Mouse (Mus musculus) CH12.LX (cell line): Measurements from ENCODE around the gene Aaas. TPM values are rescaled to one million over a fixed set of nuclear protein-coding genes. Genes with fewer than 3 reads are reported as not detected.

Experiments used
- DNase-seq: peaks from one replicate; pipeline ENCODE4 v3.0.0-alpha.2; 2013; ENCODE audit errors: extremely low read depth
- H3K27ac ChIP-seq: 2 replicates; pipeline ENCODE4 v1.5.1; 2012; ENCODE audit warnings: low read depth, mild to moderate bottlenecking, control low read depth, moderate library complexity; ENCODE audit not compliant: insufficient read depth
- H3K27me3 ChIP-seq: replicated peaks from 2 replicates; pipeline ENCODE3; 2012; ENCODE audit warnings: inconsistent platforms
- H3K36me3 ChIP-seq, 2 experiments: replicated peaks in 1 of 2; 2 replicates each; pipeline versions ENCODE3 to v1.6.1; 2012; ENCODE audit warnings: inconsistent platforms in 1 of 2, low read length in 1 of 2, mild to moderate bottlenecking in 1 of 2, mixed read lengths in 1 of 2, moderate library complexity in 1 of 2; ENCODE audit not compliant: control insufficient read depth in 1 of 2, insufficient read depth in 1 of 2
- H3K4me1 ChIP-seq, 2 experiments: 2 replicates each; pipeline ENCODE4 v1.6.1; 2012; ENCODE audit warnings: inconsistent platforms in 1 of 2, moderate library complexity in 1 of 2; ENCODE audit not compliant: insufficient read depth in 2 of 2, control insufficient read depth in 1 of 2
- H3K4me2 ChIP-seq: 2 replicates; pipeline ENCODE4 v1.6.1; 2012; ENCODE audit warnings: low read depth, mild to moderate bottlenecking, control low read depth; ENCODE audit not compliant: poor library complexity, insufficient read depth, severe bottlenecking
- H3K4me3 ChIP-seq, 3 experiments: fragments of 150-350 bp in 1 of 3; sonication (generic) in 1 of 3; replicated peaks in 1 of 3; 2 replicates each; pipeline versions ENCODE3 to v1.5.1; 2011 to 2012; ENCODE audit warnings: low read depth in 2 of 3, low read length in 2 of 3, mild to moderate bottlenecking in 2 of 3, moderate library complexity in 2 of 3, control low read depth in 1 of 3, improper control_type of control experiment in 1 of 3, inconsistent platforms in 1 of 3, mixed read lengths in 1 of 3; ENCODE audit not compliant: poor library complexity in 1 of 3
- H3K79me2 ChIP-seq: replicated peaks from 2 replicates; pipeline ENCODE4 v1.6.1; 2012; ENCODE audit warnings: mild to moderate bottlenecking, moderate library complexity; ENCODE audit not compliant: control insufficient read depth, poor library complexity, insufficient read depth, severe bottlenecking; ENCODE audit errors: extremely low read depth
- H3K9ac ChIP-seq: 2 replicates; pipeline ENCODE4 v1.6.1; 2012; ENCODE audit warnings: low read depth, mild to moderate bottlenecking, control low read depth, moderate library complexity; ENCODE audit not compliant: insufficient read depth
- H3K9me3 ChIP-seq: replicated peaks from 2 replicates; pipeline ENCODE3; 2012; ENCODE audit warnings: low read length, inconsistent platforms, mixed read lengths
- BHLHE40 ChIP-seq: IDR thresholded peaks from 2 replicates; pipeline ENCODE4 v1.6.1; 2011; ENCODE audit warnings: mild to moderate bottlenecking, low read depth, low read length, improper control_type of control experiment
- CHD1 ChIP-seq: IDR thresholded peaks from 2 replicates; pipeline ENCODE4 v1.6.1; 2012; ENCODE audit warnings: low read depth, low read length, improper control_type of control experiment, inconsistent platforms
- CHD2 ChIP-seq: IDR thresholded peaks from 2 replicates; pipeline ENCODE4 v1.6.1; 2011; ENCODE audit warnings: low read length, improper control_type of control experiment
- CTCF ChIP-seq, 2 experiments: IDR thresholded peaks in 1 of 2; conservative IDR thresholded peaks in 1 of 2; 2 replicates each; pipeline ENCODE4 v1.5.1; 2011 to 2012; ENCODE audit warnings: low read depth in 2 of 2, low read length in 2 of 2, improper control_type of control experiment in 1 of 2, inconsistent platforms in 1 of 2, mild to moderate bottlenecking in 1 of 2, moderate library complexity in 1 of 2
- E2F4 ChIP-seq: IDR thresholded peaks from 2 replicates; pipeline ENCODE4 v1.6.1; 2011; ENCODE audit warnings: low read depth, low read length, improper control_type of control experiment; ENCODE audit not compliant: insufficient replicate concordance
- ELF1 ChIP-seq: IDR thresholded peaks from 2 replicates; pipeline ENCODE4 v1.6.1; 2014; ENCODE audit warnings: low read depth, mild to moderate bottlenecking, inconsistent platforms, low read length, improper control_type of control experiment
- EP300 ChIP-seq: IDR thresholded peaks from 2 replicates; pipeline ENCODE4 v1.6.1; 2011; ENCODE audit warnings: low read length, improper control_type of control experiment
- ETS1 ChIP-seq: conservative IDR thresholded peaks from 2 replicates; pipeline ENCODE4 v1.6.1; 2012; ENCODE audit warnings: low read depth, mild to moderate bottlenecking, inconsistent platforms, low read length, improper control_type of control experiment, moderate library complexity
- GABPA ChIP-seq: IDR thresholded peaks from 2 replicates; pipeline ENCODE4 v1.6.1; 2012; ENCODE audit warnings: low read depth, low read length, improper control_type of control experiment, inconsistent platforms; ENCODE audit not compliant: insufficient replicate concordance
- HCFC1 ChIP-seq: IDR thresholded peaks from 2 replicates; pipeline ENCODE4 v1.6.1; 2012; ENCODE audit warnings: low read depth, mild to moderate bottlenecking, inconsistent platforms, low read length, improper control_type of control experiment
- IRF4 ChIP-seq: IDR thresholded peaks from 2 replicates; pipeline ENCODE4 v1.6.1; 2014; ENCODE audit warnings: low read depth, mild to moderate bottlenecking, inconsistent platforms, low read length, improper control_type of control experiment
- JUN ChIP-seq: IDR thresholded peaks from 2 replicates; pipeline ENCODE4 v1.6.1; 2011; ENCODE audit warnings: low read depth, mild to moderate bottlenecking, low read length, improper control_type of control experiment, moderate library complexity; ENCODE audit not compliant: insufficient read depth
- JUND ChIP-seq: conservative IDR thresholded peaks from 2 replicates; pipeline ENCODE4 v1.6.1; 2011; ENCODE audit warnings: low read depth, low read length, improper control_type of control experiment
- KAT2A ChIP-seq: IDR thresholded peaks from 2 replicates; pipeline ENCODE4 v1.6.1; 2012; ENCODE audit warnings: low read length, improper control_type of control experiment, inconsistent platforms; ENCODE audit not compliant: insufficient replicate concordance
- MAFK ChIP-seq: IDR thresholded peaks from 2 replicates; pipeline ENCODE4 v1.6.1; 2011; ENCODE audit warnings: low read length, improper control_type of control experiment; ENCODE audit not compliant: insufficient replicate concordance
- MAX ChIP-seq: IDR thresholded peaks from 2 replicates; pipeline ENCODE4 v1.6.1; 2011; ENCODE audit warnings: low read length, improper control_type of control experiment
- MAZ ChIP-seq: IDR thresholded peaks from 2 replicates; pipeline ENCODE4 v1.6.1; 2012; ENCODE audit warnings: low read depth, mild to moderate bottlenecking, inconsistent platforms, low read length, improper control_type of control experiment, moderate library complexity
- MEF2A ChIP-seq: IDR thresholded peaks from 2 replicates; pipeline ENCODE4 v1.6.1; 2014; ENCODE audit warnings: low read depth, mild to moderate bottlenecking, inconsistent platforms, low read length, improper control_type of control experiment, borderline replicate concordance
- MXI1 ChIP-seq: IDR thresholded peaks from 2 replicates; pipeline ENCODE4 v1.6.1; 2011; ENCODE audit warnings: mild to moderate bottlenecking, low read depth, low read length, improper control_type of control experiment
- MYC ChIP-seq: IDR thresholded peaks from 2 replicates; pipeline ENCODE4 v1.6.1; 2011; ENCODE audit warnings: low read depth, mild to moderate bottlenecking, improper control_type of control experiment, low read length
- NELFE ChIP-seq: IDR thresholded peaks from 2 replicates; pipeline ENCODE4 v1.6.1; 2011; ENCODE audit warnings: low read depth, low read length, improper control_type of control experiment
- NRF1 ChIP-seq: IDR thresholded peaks from 2 replicates; pipeline ENCODE4 v1.6.1; 2014; ENCODE audit warnings: low read depth, mild to moderate bottlenecking, inconsistent platforms, low read length, improper control_type of control experiment, moderate library complexity
- PAX5 ChIP-seq: IDR thresholded peaks from 2 replicates; pipeline ENCODE4 v1.6.1; 2012; ENCODE audit warnings: low read length, inconsistent platforms, mixed read lengths
- POLR2A ChIP-seq: IDR thresholded peaks from 2 replicates; pipeline ENCODE4 v1.6.1; 2011; ENCODE audit warnings: low read depth, mild to moderate bottlenecking, improper control_type of control experiment, low read length
- POLR2AphosphoS2 ChIP-seq: IDR thresholded peaks from 2 replicates; pipeline ENCODE4 v1.6.1; 2011; ENCODE audit warnings: low read depth, low read length, improper control_type of control experiment
- RAD21 ChIP-seq: IDR thresholded peaks from 2 replicates; pipeline ENCODE4 v1.6.1; 2011; ENCODE audit warnings: low read depth, mild to moderate bottlenecking, low read length, improper control_type of control experiment, moderate library complexity
- RCOR1 ChIP-seq: conservative IDR thresholded peaks from 2 replicates; pipeline ENCODE4 v1.6.1; 2012; ENCODE audit warnings: low read depth, mild to moderate bottlenecking, inconsistent platforms, low read length, improper control_type of control experiment
- SIN3A ChIP-seq: IDR thresholded peaks from 2 replicates; pipeline ENCODE4 v1.6.1; 2012; ENCODE audit warnings: low read length, improper control_type of control experiment, inconsistent platforms
- SMC3 ChIP-seq: IDR thresholded peaks from 2 replicates; pipeline ENCODE4 v1.6.1; 2011; ENCODE audit warnings: low read depth, low read length, improper control_type of control experiment
- TBP ChIP-seq: conservative IDR thresholded peaks from 2 replicates; pipeline ENCODE4 v1.6.1; 2011; ENCODE audit warnings: low read depth, low read length, improper control_type of control experiment
- TCF12 ChIP-seq: IDR thresholded peaks from 2 replicates; pipeline ENCODE4 v1.6.1; 2014; ENCODE audit warnings: low read depth, mild to moderate bottlenecking, inconsistent platforms, low read length, improper control_type of control experiment
- UBTF ChIP-seq: IDR thresholded peaks from 2 replicates; pipeline ENCODE4 v1.6.1; 2012; ENCODE audit warnings: low read depth, mild to moderate bottlenecking, inconsistent platforms, low read length, improper control_type of control experiment, moderate library complexity
- USF2 ChIP-seq: conservative IDR thresholded peaks from 2 replicates; pipeline ENCODE4 v1.6.1; 2011; ENCODE audit warnings: low read depth, low read length, improper control_type of control experiment
- ZC3H11A ChIP-seq: IDR thresholded peaks from 2 replicates; pipeline ENCODE4 v1.6.1; 2012; ENCODE audit warnings: low read depth, mild to moderate bottlenecking, inconsistent platforms, low read length, improper control_type of control experiment
- ZKSCAN1 ChIP-seq: IDR thresholded peaks from 2 replicates; pipeline ENCODE4 v1.6.1; 2012; ENCODE audit warnings: low read depth, inconsistent platforms, low read length, improper control_type of control experiment, borderline replicate concordance
- ZMIZ1 ChIP-seq: IDR thresholded peaks from 2 replicates; pipeline ENCODE4 v1.6.1; 2012; ENCODE audit warnings: low read depth, mild to moderate bottlenecking, inconsistent platforms, low read length, improper control_type of control experiment
- ZNF384 ChIP-seq: IDR thresholded peaks from 2 replicates; pipeline ENCODE4 v1.6.1; 2012; ENCODE audit warnings: low read depth, low read length, improper control_type of control experiment, inconsistent platforms
- dilution Hi-C: fragments of 300-500 bp; cut with MboI; formaldehyde crosslinking; loops from 2 replicates; pipeline ENCODE4 v1.14.3; 2020; ENCODE audit warnings: low sequenced_read_pairs; ENCODE audit not compliant: extremely low pct_unique_long_range_greater_than_20kb, extremely low pct_ligation_motif_present
- in situ Hi-C: fragments of 300-500 bp; cut with MboI; formaldehyde crosslinking; loops from 3 replicates; pipeline ENCODE4 v1.14.3; 2019; ENCODE audit warnings: low sequenced_read_pairs, low pct_ligation_motif_present, low pct_unique_long_range_greater_than_20kb, mixed read lengths
- polyA plus RNA-seq: library from polyadenylated mRNA; unstranded; fragments of >175 nt; gene quantifications from 2 replicates; pipeline ENCODE4 v1.2.1, GENCODE M21; 2012; ENCODE audit warnings: low read depth; ENCODE audit not compliant: insufficient read length
- total RNA-seq, 2 experiments: library from RNA; depleted of rRNA; stranded (reverse); fragments of 300-350 nt in 1 of 2; fragments of >200 nt in 1 of 2; gene quantifications; 2 replicates each; pipeline ENCODE4 v1.2.3; 2012 to 2014

The Aaas gene
- total RNA-seq (2012; rRNA removed) (95.5 and 98.3 TPM in 2 replicates), total RNA-seq (2014; rRNA removed) (107 and 126 TPM in 2 replicates), polyA plus RNA-seq (241 and 266 TPM in 2 replicates)

GRCm38 (mm10) chr15:102350138-102350941 is at the start of gene Aaas:
Gene Aaas (minus strand): TSS chr15:102350771.
- in situ Hi-C loops (no loop called here), dilution Hi-C loops (no loop called here)
- DNase-seq: peak; percentile 98
- Histone ChIP-seq H3K27me3 (peaks cover 3% of the 10 kb centered on the region), H3K4me3 (peak within 1 kb of the TSS; percentile 80 to 98 (median 82)), H3K27ac (peak within 1 kb of the TSS; percentile 33), H3K79me2 (peaks cover 15% of the 10 kb centered on the region), H3K4me1 (peaks cover 3 to 17% of the 10 kb centered on the region in 2 experiments; a peak in 3 of 4 replicates), H3K4me2 (peak within 1 kb of the TSS; percentile 92), H3K36me3 (peaks cover 23 to 31% of the 10 kb centered on the region in 2 experiments), H3K9ac (peak within 1 kb of the TSS; percentile 86), H3K9me3 (peaks cover 3% of the 10 kb centered on the region)
- TF ChIP-seq HCFC1 (peak; percentile 93), KAT2A (peak; percentile 88), SIN3A (peak; percentile 97), JUN (no peak), GABPA (peak; percentile 18; the same call in 1 of the 2 replicates), MAX (peak; percentile 75), PAX5 (no peak), ZC3H11A (no peak), EP300 (no peak; the same call in 1 of the 2 replicates), MYC (0 out of 2 replicates have a peak, but pooled peaks have one; percentile 62), JUND (no peak), ZNF384 (no peak), CTCF (conservative IDR thresholded peaks at IDR 0.05 in 1 of 2, IDR thresholded peaks at IDR 0.05 in 1 of 2; ENCODE audit: low read depth in 2 of 2, low read length in 2 of 2) (peak; percentile 70 to 92), IRF4 (peak; percentile 80), CHD1 (no peak; the same call in 1 of the 2 replicates), UBTF (peak; percentile 76; the same call in 1 of the 2 replicates), TCF12 (peak; percentile 90), POLR2A (peak; percentile 94), RAD21 (no peak; the same call in 1 of the 2 replicates), RCOR1 (peak; percentile 61; the same call in 1 of the 2 replicates), MAFK (no peak; the same call in 1 of the 2 replicates), ETS1 (peak; percentile 52; the same call in 1 of the 2 replicates), SMC3 (peak; percentile 29), NELFE (peak; percentile 87), POLR2AphosphoS2 (no peak), CHD2 (peak; percentile 44), MAZ (peak; percentile 86), ELF1 (peak; percentile 99), USF2 (no peak), MXI1 (peak; percentile 73), BHLHE40 (peak; percentile 25; the same call in 1 of the 2 replicates), ZKSCAN1 (no peak), E2F4 (peak; percentile 93; the same call in 1 of the 2 replicates), TBP (peak; percentile 77), MEF2A (peak; percentile 88), ZMIZ1 (peak; percentile 43; the same call in 1 of the 2 replicates), NRF1 (peak; percentile 59)
